Mouse (Mus musculus): Measurements from ENCODE around the gene Ptpn6. TPM values are rescaled to one million over a fixed set of nuclear protein-coding genes. Genes with fewer than 3 reads are reported as not detected.

The Ptpn6 gene
- 24.1 TPM for polyA plus RNA-seq (2014; fragmentation: Illumina TruSeq; extraction: RNeasy Lipid Tissue Mini Kit (QIAGEN cat#74804); ENCODE audit: low read depth, low replicate concordance)

DNA sequence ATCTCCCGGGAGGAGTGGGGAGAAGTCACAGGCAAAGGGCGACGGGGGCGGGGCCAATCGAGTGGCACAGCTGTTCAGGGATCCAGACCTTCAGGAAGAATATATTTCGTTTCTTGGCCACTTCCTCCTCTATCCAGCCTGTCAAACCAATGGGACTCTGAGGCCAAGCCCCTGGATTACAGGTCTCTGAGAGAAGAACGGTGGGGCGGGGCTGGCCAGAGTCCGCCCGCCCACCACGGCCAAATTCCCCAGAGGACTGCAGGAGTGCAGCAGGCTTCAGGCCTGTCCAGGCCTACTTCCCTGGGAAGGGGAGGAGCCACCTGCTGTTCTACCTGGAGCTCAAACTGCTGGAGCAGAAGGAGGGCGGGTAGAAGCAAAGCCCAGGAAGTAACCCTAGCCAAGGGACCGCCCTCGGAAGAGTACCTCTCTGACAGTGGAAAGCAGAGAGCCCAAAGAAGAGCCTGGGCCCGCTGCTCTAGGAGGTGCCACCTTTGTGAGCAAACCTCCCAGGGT lies at the start of gene Ptpn6:
TSS of gene Ptpn6 (minus strand) at position 204 of the 513 bp plus-strand sequence.

DNA sequence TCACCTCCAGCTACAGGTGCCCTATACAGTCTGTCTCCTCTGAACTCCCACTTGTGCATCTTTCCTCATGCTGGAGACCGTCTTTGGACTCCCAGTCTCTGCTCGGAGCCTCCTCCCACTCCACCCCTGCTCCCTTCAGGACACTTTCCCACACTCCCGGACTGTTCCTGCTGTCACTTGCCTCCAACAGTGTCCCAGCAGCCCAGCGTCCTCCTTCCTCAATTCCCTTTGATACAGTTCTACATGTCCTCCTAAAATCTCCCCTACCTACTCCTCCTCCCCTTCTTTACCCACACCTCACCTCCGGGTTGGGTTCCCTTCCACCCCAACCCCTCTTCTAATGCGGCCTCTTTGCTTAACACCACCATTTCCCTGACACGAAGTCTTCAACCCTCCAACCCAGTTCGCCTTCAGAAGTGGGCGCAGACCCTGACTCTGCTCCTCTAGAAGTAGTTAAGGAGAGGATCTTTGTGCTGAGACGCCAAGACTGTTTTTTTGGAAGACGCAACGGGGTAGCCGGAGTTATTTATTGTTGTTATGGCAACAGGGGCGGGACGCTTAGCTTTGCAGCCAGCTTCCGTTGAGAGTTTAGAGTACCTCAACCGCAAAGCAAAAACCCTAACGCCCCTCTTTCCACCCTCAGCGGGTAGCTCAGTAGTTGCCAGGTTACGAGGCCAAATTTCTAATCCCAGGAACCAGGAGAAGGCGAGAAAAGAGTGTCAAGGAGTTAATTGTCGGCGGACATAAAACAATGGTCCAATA lies 40.9 kb upstream of the Ptpn6 start, which contains the start of gene Lrrc23:
TSS of gene Lrrc23 (minus strand) at position 506 of the 762 bp plus-strand sequence.

GRCm38 (mm10) chr6:124769101-124769765 lies 30.7 kb upstream of the Ptpn6 start, which contains the start of gene Eno2:
Gene Eno2, minus strand, starts transcription at chr6:124769673.

DNA sequence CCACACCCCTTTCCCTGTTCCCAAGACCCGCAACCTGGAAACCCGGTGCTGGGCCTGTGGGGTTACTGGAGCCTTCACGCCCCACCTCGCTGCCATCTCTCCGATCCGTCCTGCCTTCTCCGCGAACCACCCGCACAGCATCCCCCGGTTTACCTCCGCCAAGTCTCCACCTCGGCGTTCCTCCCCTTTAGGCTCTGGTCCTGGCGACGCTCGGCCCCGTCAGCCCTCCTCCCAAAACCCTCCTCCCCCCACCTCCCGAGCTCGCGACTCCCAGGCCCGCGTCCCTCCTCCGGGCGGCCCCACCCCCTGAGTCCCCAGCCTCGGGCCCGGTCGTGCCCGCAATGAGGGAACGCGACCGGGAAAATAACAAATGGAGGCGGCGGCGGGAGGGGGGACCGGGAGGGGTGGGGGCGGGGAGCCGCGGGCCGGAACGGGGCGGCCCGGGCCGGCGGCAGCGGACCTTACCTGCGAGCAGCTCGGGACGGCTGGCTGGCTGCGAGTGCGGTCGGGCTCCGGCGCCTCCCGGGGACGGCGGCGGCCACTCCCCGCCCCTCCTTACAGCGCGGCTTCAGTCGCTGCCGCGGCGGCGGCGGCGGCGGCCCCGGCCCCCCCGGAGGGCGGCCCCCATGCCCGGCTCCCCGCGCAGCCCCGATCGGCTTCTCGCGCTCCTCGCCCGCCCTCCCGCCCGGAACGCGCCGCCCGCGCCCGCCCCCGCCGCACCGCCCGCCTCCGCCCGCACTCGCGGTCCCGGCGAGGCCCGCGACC lies 17.5 kb upstream of the Ptpn6 start, which contains the start of the genes Gm45234 and Atn1:
TSS of gene Gm45234 (minus strand) at position 191 of the 765 bp plus-strand sequence.
TSS of gene Atn1 (minus strand) at position 694 of the 765 bp plus-strand sequence.

GRCm38 (mm10) chr6:124740888-124741761 lies 2.6 kb upstream of the Ptpn6 start, which contains the start of gene Grcc10:
Gene Grcc10, minus strand, starts transcription at chr6:124741374.

DNA sequence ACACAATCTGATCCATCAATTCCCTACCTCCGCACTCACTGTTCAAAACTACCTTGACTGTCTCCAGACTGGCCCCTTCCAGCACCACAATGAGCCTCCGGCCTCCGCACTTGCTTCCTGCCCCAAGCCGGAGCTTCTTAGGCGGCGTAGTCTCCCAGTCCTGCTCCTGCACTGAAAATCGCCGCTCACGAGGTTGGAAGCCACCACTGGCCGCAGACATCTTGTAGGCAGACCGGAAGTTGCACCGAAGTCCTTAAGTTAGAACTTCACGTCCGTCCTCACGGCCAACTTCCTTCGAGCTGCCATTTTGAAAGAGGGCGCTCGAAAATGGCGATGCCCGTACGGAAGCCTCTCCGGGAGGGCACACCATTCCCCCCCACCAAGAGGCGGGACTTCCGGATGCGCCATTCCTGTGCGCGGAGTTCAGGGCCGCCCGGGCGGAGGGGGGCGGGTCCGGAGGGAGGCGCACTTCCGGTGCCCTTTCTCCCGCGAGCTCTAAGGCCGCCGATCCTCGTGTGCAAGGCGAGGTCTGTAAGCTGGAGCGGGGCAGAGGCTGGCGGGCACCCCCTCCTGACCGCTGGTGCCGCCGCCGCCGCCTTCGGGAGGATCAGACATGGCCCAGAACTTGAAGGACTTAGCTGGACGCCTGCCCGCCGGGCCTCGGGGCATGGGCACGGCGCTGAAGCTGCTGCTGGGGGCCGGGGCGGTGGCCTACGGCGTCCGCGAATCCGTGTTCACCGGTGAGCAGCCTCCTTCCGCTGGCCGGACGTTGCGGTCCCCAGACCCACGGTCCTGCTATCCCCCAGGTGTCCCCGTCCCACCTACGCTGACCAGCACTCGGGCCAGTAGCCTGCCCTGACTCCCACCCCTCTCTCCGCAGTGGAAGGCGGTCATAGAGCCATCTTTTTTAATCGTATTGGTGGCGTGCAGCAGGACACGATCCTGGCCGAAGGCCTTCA lies 26.4 kb downstream of the Ptpn6 start, which contains the start of the genes Emg1 and Phb2:
TSS of gene Emg1 (minus strand) at position 355 of the 959 bp plus-strand sequence.
TSS of gene Phb2 (plus strand) at position 513 of the 959 bp plus-strand sequence.

Other genes starting within 250 kb of the Ptpn6 start
- 4.6 TPM for gene C1rl, start 245.6 kb downstream of the Ptpn6 start, polyA plus RNA-seq (2014; fragmentation: Illumina TruSeq; extraction: RNeasy Lipid Tissue Mini Kit (QIAGEN cat#74804); ENCODE audit: low read depth, low replicate concordance)
- 78.4 TPM for gene C1ra, start 226.3 kb downstream of the Ptpn6 start, polyA plus RNA-seq (2014; fragmentation: Illumina TruSeq; extraction: RNeasy Lipid Tissue Mini Kit (QIAGEN cat#74804); ENCODE audit: low read depth, low replicate concordance)
- 183 TPM for gene C1s1, start 196.4 kb downstream of the Ptpn6 start, polyA plus RNA-seq (2014; fragmentation: Illumina TruSeq; extraction: RNeasy Lipid Tissue Mini Kit (QIAGEN cat#74804); ENCODE audit: low read depth, low replicate concordance)
- gene C1rb, start 168.4 kb downstream of the Ptpn6 start, polyA plus RNA-seq (2014; fragmentation: Illumina TruSeq; extraction: RNeasy Lipid Tissue Mini Kit (QIAGEN cat#74804); ENCODE audit: low read depth, low replicate concordance): not detected
- gene C1s2, start 102.6 kb downstream of the Ptpn6 start, polyA plus RNA-seq (2014; fragmentation: Illumina TruSeq; extraction: RNeasy Lipid Tissue Mini Kit (QIAGEN cat#74804); ENCODE audit: low read depth, low replicate concordance): 5.6 TPM
- gene Lpcat3, start 75.7 kb downstream of the Ptpn6 start, polyA plus RNA-seq (2014; fragmentation: Illumina TruSeq; extraction: RNeasy Lipid Tissue Mini Kit (QIAGEN cat#74804); ENCODE audit: low read depth, low replicate concordance): 75.1 TPM
- 55.2 TPM for gene Emg1, start 26.5 kb downstream of the Ptpn6 start, polyA plus RNA-seq (2014; fragmentation: Illumina TruSeq; extraction: RNeasy Lipid Tissue Mini Kit (QIAGEN cat#74804); ENCODE audit: low read depth, low replicate concordance)
- gene Phb2, start 26.4 kb downstream of the Ptpn6 start, polyA plus RNA-seq (2014; fragmentation: Illumina TruSeq; extraction: RNeasy Lipid Tissue Mini Kit (QIAGEN cat#74804); ENCODE audit: low read depth, low replicate concordance): 129 TPM
- gene Grcc10, start 2.7 kb upstream of the Ptpn6 start, polyA plus RNA-seq (2014; fragmentation: Illumina TruSeq; extraction: RNeasy Lipid Tissue Mini Kit (QIAGEN cat#74804); ENCODE audit: low read depth, low replicate concordance): 210 TPM
- not detected for gene Gm45234, start 17.3 kb upstream of the Ptpn6 start, polyA plus RNA-seq (2014; fragmentation: Illumina TruSeq; extraction: RNeasy Lipid Tissue Mini Kit (QIAGEN cat#74804); ENCODE audit: low read depth, low replicate concordance)
- gene Atn1, start 17.8 kb upstream of the Ptpn6 start, polyA plus RNA-seq (2014; fragmentation: Illumina TruSeq; extraction: RNeasy Lipid Tissue Mini Kit (QIAGEN cat#74804); ENCODE audit: low read depth, low replicate concordance): 47.5 TPM
- 5.5 TPM for gene Eno2, start 31.0 kb upstream of the Ptpn6 start, polyA plus RNA-seq (2014; fragmentation: Illumina TruSeq; extraction: RNeasy Lipid Tissue Mini Kit (QIAGEN cat#74804); ENCODE audit: low read depth, low replicate concordance)
- gene Lrrc23, start 41.0 kb upstream of the Ptpn6 start, polyA plus RNA-seq (2014; fragmentation: Illumina TruSeq; extraction: RNeasy Lipid Tissue Mini Kit (QIAGEN cat#74804); ENCODE audit: low read depth, low replicate concordance): 10.8 TPM
- 15.2 TPM for gene Spsb2, start 69.9 kb upstream of the Ptpn6 start, polyA plus RNA-seq (2014; fragmentation: Illumina TruSeq; extraction: RNeasy Lipid Tissue Mini Kit (QIAGEN cat#74804); ENCODE audit: low read depth, low replicate concordance)
- gene Tpi1, start 75.6 kb upstream of the Ptpn6 start, polyA plus RNA-seq (2014; fragmentation: Illumina TruSeq; extraction: RNeasy Lipid Tissue Mini Kit (QIAGEN cat#74804); ENCODE audit: low read depth, low replicate concordance): 317 TPM
- gene Usp5, start 90.8 kb upstream of the Ptpn6 start, polyA plus RNA-seq (2014; fragmentation: Illumina TruSeq; extraction: RNeasy Lipid Tissue Mini Kit (QIAGEN cat#74804); ENCODE audit: low read depth, low replicate concordance): 84.1 TPM
- 9.8 TPM for gene Cdca3, start 90.8 kb upstream of the Ptpn6 start, polyA plus RNA-seq (2014; fragmentation: Illumina TruSeq; extraction: RNeasy Lipid Tissue Mini Kit (QIAGEN cat#74804); ENCODE audit: low read depth, low replicate concordance)
- gene Gnb3, start 101.6 kb upstream of the Ptpn6 start, polyA plus RNA-seq (2014; fragmentation: Illumina TruSeq; extraction: RNeasy Lipid Tissue Mini Kit (QIAGEN cat#74804); ENCODE audit: low read depth, low replicate concordance): not detected
- 18.1 TPM for gene P3h3, start 119.0 kb upstream of the Ptpn6 start, polyA plus RNA-seq (2014; fragmentation: Illumina TruSeq; extraction: RNeasy Lipid Tissue Mini Kit (QIAGEN cat#74804); ENCODE audit: low read depth, low replicate concordance)
- gene Gpr162, start 125.3 kb upstream of the Ptpn6 start, polyA plus RNA-seq (2014; fragmentation: Illumina TruSeq; extraction: RNeasy Lipid Tissue Mini Kit (QIAGEN cat#74804); ENCODE audit: low read depth, low replicate concordance): 1.5 TPM
- 1.8 TPM for gene Cd4, start 149.5 kb upstream of the Ptpn6 start, polyA plus RNA-seq (2014; fragmentation: Illumina TruSeq; extraction: RNeasy Lipid Tissue Mini Kit (QIAGEN cat#74804); ENCODE audit: low read depth, low replicate concordance)
- 2.3 TPM for gene Lag3, start 173.0 kb upstream of the Ptpn6 start, polyA plus RNA-seq (2014; fragmentation: Illumina TruSeq; extraction: RNeasy Lipid Tissue Mini Kit (QIAGEN cat#74804); ENCODE audit: low read depth, low replicate concordance)
- 493 TPM for gene Ptms, start 181.4 kb upstream of the Ptpn6 start, polyA plus RNA-seq (2014; fragmentation: Illumina TruSeq; extraction: RNeasy Lipid Tissue Mini Kit (QIAGEN cat#74804); ENCODE audit: low read depth, low replicate concordance)
- gene Mlf2, start 192.7 kb upstream of the Ptpn6 start, polyA plus RNA-seq (2014; fragmentation: Illumina TruSeq; extraction: RNeasy Lipid Tissue Mini Kit (QIAGEN cat#74804); ENCODE audit: low read depth, low replicate concordance): 206 TPM
- 105 TPM for gene Cops7a, start 226.8 kb upstream of the Ptpn6 start, polyA plus RNA-seq (2014; fragmentation: Illumina TruSeq; extraction: RNeasy Lipid Tissue Mini Kit (QIAGEN cat#74804); ENCODE audit: low read depth, low replicate concordance)